Mouse (Mus musculus): ENCODE measurements at regions not wholly inside any gene's neighbourhood (a gene's known extent, or its start where the extent isn't known, plus 50 kb on each side); places are given as distances from the start of the nearest gene placed in this dataset.
A peak's percentile ranks its signal among the peaks of the same experiment; 100 is the strongest.

DNA sequence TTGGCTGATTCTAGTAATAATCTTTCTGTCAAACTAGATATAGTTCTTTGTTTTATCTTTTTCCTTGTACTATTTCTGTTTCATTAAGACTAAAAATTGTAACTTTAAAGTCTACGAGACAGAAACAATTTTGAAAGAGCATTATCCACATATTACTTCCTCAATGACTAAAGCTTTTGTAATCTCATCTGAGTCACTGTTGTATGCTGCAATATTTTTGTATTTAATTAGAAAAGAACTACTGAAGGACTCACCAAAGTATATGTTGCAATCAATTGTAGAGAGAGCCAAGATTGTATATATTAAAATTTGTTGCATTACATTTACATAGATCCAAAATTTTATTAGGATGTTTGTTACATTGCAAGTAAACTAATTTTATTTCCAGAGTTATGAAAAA is 1692.4 kb upstream of the B3galt2 start:
- H3K4me3 ChIP-seq (ENCODE audit: low read depth, low read length), result no peak overlapping the region
- no peak for DNase-seq
- H3K36me3 ChIP-seq (ENCODE audit: insufficient read depth), result no peaks in the 10 kb centered on the region
- H3K9me3 ChIP-seq (ENCODE audit: low read depth, low read length), result no peaks in the 10 kb centered on the region
- no peaks in the 10 kb centered on the region for H3K27me3 ChIP-seq (ENCODE audit: insufficient read depth, low read length)
- 71% methylated on average over 1 of the region's 1 CpGs for whole genome bisulfite sequencing
- TF ChIP-seq CTCF (IDR thresholded peaks at IDR 0.05; ENCODE audit: low read depth), result no peak
- H3K9ac ChIP-seq, result no peak overlapping the region
- H3K27ac ChIP-seq (ENCODE audit: low read depth), result no peak overlapping the region
- H3K4me1 ChIP-seq (ENCODE audit: insufficient read depth), result no peaks in the 10 kb centered on the region
- no peak for ATAC-seq (ENCODE audit: insufficient read depth)
- H3K4me2 ChIP-seq, result no peak overlapping the region

- Histone ChIP-seq H3K27me3 (ENCODE audit: insufficient read depth, low read length) (no peaks in the 10 kb centered on the region), H3K9ac (no peak overlapping the region), H3K9me3 (ENCODE audit: low read depth, low read length) (no peaks in the 10 kb centered on the region), H3K27ac (ENCODE audit: low read depth) (no peak overlapping the region), H3K4me1 (ENCODE audit: insufficient read depth) (no peaks in the 10 kb centered on the region), H3K4me2 (no peak overlapping the region), H3K4me3 (ENCODE audit: low read depth, low read length) (no peak overlapping the region), H3K36me3 (ENCODE audit: insufficient read depth) (no peaks in the 10 kb centered on the region)
- ATAC-seq (ENCODE audit: insufficient read depth), result no peak
- no peak for TF ChIP-seq CTCF (IDR thresholded peaks at IDR 0.05; ENCODE audit: low read depth)
- DNase-seq, result no peak
- 81% methylated on average over 2 of the region's 2 CpGs for WGBS
Observed at GRCm38 (mm10) chr1:141954323-141954867, 1686.1 kb upstream of the B3galt2 start.

- no peak for ATAC-seq (ENCODE audit: insufficient read depth)
- TF ChIP-seq CTCF (IDR thresholded peaks at IDR 0.05; ENCODE audit: low read depth), result peak; percentile 61
- no peak overlapping the region for H3K9ac ChIP-seq
- no peak overlapping the region for H3K27ac ChIP-seq (ENCODE audit: low read depth)
- H3K4me3 ChIP-seq (ENCODE audit: low read depth, low read length), result no peak overlapping the region
- peak; percentile 60 for DNase-seq
- 0% methylated on average over 2 of the region's 2 CpGs for WGBS
- H3K4me2 ChIP-seq, result no peak overlapping the region
- H3K27me3 ChIP-seq (ENCODE audit: insufficient read depth, low read length), result no peaks in the 10 kb centered on the region
- no peaks in the 10 kb centered on the region for H3K36me3 ChIP-seq (ENCODE audit: insufficient read depth)
- no peaks in the 10 kb centered on the region for H3K4me1 ChIP-seq (ENCODE audit: insufficient read depth)
- H3K9me3 ChIP-seq (ENCODE audit: low read depth, low read length), result no peaks in the 10 kb centered on the region
Observed at GRCm38 (mm10) chr1:141961743-141962142, 1678.7 kb upstream of the B3galt2 start.

DNA sequence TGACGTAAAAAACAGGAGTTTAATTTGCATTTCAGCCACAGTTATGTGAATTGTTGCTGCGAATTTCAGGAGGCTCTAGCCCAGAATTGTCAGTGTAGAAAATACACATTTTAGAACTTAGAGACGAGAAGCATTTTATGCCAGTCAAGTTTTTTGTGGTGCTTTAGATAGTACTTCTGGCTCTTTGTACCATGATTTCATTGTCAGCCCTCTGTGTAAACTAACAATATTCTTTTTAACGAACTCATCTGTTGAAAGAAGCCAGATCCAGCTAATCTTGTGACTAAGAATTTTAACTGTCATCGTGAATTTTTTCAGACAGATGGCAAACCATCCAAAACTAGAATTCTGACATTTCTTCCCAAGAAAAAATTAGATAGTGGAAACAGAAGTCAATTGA is 1672.3 kb upstream of the B3galt2 start:
- Histone ChIP-seq H3K36me3 (ENCODE audit: insufficient read depth) (no peaks in the 10 kb centered on the region), H3K4me1 (ENCODE audit: insufficient read depth) (no peaks in the 10 kb centered on the region), H3K9ac (no peak overlapping the region), H3K27ac (ENCODE audit: low read depth) (no peak overlapping the region), H3K4me3 (ENCODE audit: low read depth, low read length) (no peak overlapping the region), H3K4me2 (no peak overlapping the region), H3K27me3 (ENCODE audit: insufficient read depth, low read length) (no peaks in the 10 kb centered on the region), H3K9me3 (ENCODE audit: low read depth, low read length) (no peaks in the 10 kb centered on the region)
- DNase-seq (no peak), ATAC-seq (ENCODE audit: insufficient read depth) (no peak)
- no peak for TF ChIP-seq CTCF (IDR thresholded peaks at IDR 0.05; ENCODE audit: low read depth)
- 75% methylated on average over 5 of the region's 5 CpGs for WGBS

DNA sequence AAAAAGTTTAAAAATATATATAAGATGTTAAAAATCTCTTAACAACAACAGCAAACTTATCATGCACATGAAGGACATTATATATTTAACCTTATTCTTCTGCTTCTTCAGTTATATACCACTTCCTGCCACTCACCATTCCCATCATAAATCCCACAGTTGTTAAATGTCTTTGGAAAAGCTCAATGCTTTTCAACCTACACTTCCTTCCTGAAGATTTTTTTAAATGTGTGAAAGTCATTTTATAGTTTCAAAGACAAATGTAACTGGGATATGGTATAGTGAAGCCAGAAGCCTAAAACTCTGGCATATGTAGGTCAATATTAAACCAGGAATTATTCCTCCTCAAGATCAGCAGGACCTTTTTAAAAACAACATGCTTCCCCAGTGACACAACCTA is 1666.1 kb upstream of the B3galt2 start:
- ATAC-seq (ENCODE audit: insufficient read depth) (no peak), DNase-seq (no peak)
- no peak for TF ChIP-seq CTCF (IDR thresholded peaks at IDR 0.05; ENCODE audit: low read depth)
- no peak overlapping the region for H3K9ac ChIP-seq
- H3K36me3 ChIP-seq (ENCODE audit: insufficient read depth), result no peaks in the 10 kb centered on the region
- H3K27me3 ChIP-seq (ENCODE audit: insufficient read depth, low read length), result no peaks in the 10 kb centered on the region
- no peak overlapping the region for H3K4me3 ChIP-seq (ENCODE audit: low read depth, low read length)
- no peak overlapping the region for H3K27ac ChIP-seq (ENCODE audit: low read depth)
- no peaks in the 10 kb centered on the region for H3K9me3 ChIP-seq (ENCODE audit: low read depth, low read length)
- H3K4me2 ChIP-seq, result no peak overlapping the region
- H3K4me1 ChIP-seq (ENCODE audit: insufficient read depth), result no peaks in the 10 kb centered on the region

- H3K4me1 ChIP-seq (ENCODE audit: insufficient read depth), result no peaks in the 10 kb centered on the region
- H3K27me3 ChIP-seq (ENCODE audit: insufficient read depth, low read length), result no peaks in the 10 kb centered on the region
- H3K36me3 ChIP-seq (ENCODE audit: insufficient read depth), result no peaks in the 10 kb centered on the region
- no peak overlapping the region for H3K27ac ChIP-seq (ENCODE audit: low read depth)
- H3K4me2 ChIP-seq, result no peak overlapping the region
- H3K4me3 ChIP-seq (ENCODE audit: low read depth, low read length), result no peak overlapping the region
- DNase-seq, result peak; percentile 7
- no peak for TF ChIP-seq CTCF (IDR thresholded peaks at IDR 0.05; ENCODE audit: low read depth)
- H3K9ac ChIP-seq, result no peak overlapping the region
- no peak for ATAC-seq (ENCODE audit: insufficient read depth)
- no peaks in the 10 kb centered on the region for H3K9me3 ChIP-seq (ENCODE audit: low read depth, low read length)
Observed at GRCm38 (mm10) chr1:141999769-142000168, 1640.7 kb upstream of the B3galt2 start.

DNA sequence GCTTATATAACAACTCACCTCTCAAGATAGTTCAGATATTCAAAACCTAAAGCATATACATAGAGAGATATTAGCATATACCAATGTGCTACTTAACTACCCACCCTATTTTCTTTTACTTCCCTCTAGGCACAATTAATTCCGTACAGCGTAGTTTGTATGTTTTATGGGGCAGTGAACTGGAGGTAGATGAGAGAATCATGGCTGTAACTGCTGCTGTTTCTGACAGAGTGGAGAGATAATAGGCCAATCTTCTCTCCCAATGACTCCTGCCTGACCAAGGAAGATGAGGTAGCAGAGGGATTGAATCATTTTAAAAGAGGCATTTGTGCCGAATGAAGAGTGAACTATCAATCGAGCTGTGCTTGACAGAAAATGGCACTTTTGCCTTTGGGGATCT is 1640.1 kb upstream of the B3galt2 start:
- ATAC-seq (ENCODE audit: insufficient read depth) (no peak), DNase-seq (no peak)
- TF ChIP-seq CTCF (IDR thresholded peaks at IDR 0.05; ENCODE audit: low read depth), result no peak
- H3K27ac ChIP-seq (ENCODE audit: low read depth), result no peak overlapping the region
- no peak overlapping the region for H3K4me2 ChIP-seq
- 76% methylated on average over 4 of the region's 4 CpGs for WGBS
- H3K27me3 ChIP-seq (ENCODE audit: insufficient read depth, low read length), result no peaks in the 10 kb centered on the region
- H3K36me3 ChIP-seq (ENCODE audit: insufficient read depth), result no peaks in the 10 kb centered on the region
- no peak overlapping the region for H3K9ac ChIP-seq
- no peaks in the 10 kb centered on the region for H3K9me3 ChIP-seq (ENCODE audit: low read depth, low read length)
- no peaks in the 10 kb centered on the region for H3K4me1 ChIP-seq (ENCODE audit: insufficient read depth)
- no peak overlapping the region for H3K4me3 ChIP-seq (ENCODE audit: low read depth, low read length)

DNA sequence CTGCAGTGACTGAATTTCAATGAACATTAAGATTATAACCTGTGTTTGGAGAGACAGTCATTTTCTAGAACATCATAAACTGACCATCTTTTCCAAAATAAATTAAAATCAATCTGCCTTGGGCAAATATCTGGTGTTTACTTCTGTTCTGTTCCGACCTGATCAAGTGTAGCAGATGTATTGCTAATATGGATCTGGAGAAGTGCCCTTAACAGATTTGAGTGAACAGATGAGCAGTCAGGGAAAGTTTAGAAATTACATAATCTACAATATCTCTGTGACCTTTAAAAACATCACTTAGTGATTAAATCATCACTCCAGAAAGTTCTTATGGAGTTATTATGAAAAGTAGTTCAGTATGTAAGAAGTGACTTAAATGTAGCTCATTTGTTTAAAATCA is 1634.1 kb upstream of the B3galt2 start:
- Histone ChIP-seq H3K27me3 (ENCODE audit: insufficient read depth, low read length) (no peaks in the 10 kb centered on the region), H3K4me3 (ENCODE audit: low read depth, low read length) (no peak overlapping the region), H3K4me1 (ENCODE audit: insufficient read depth) (no peaks in the 10 kb centered on the region), H3K4me2 (no peak overlapping the region), H3K9ac (no peak overlapping the region), H3K36me3 (ENCODE audit: insufficient read depth) (no peaks in the 10 kb centered on the region), H3K9me3 (ENCODE audit: low read depth, low read length) (no peaks in the 10 kb centered on the region), H3K27ac (ENCODE audit: low read depth) (no peak overlapping the region)
- ATAC-seq (ENCODE audit: insufficient read depth), result no peak
- no peak for TF ChIP-seq CTCF (IDR thresholded peaks at IDR 0.05; ENCODE audit: low read depth)
- 53% methylated on average over 1 of the region's 1 CpGs for WGBS
- DNase-seq, result no peak
